Mouse (Mus musculus) adrenal gland, postnatal 4 days (tissue): Measurements from ENCODE around the gene Mydgf. TPM values are rescaled to one million over a fixed set of nuclear protein-coding genes. Genes with fewer than 3 reads are reported as not detected.

Experiments used
- DNase-seq, 2 experiments: peaks; one replicate each; pipeline ENCODE4 v3.0.0; 2021 to 2022; ENCODE audit warnings: low spot score in 2 of 2, mixed read lengths in 2 of 2
- long read RNA-seq, 2 experiments: library from polyadenylated mRNA; stranded (forward); transcript quantifications; one replicate each; pipeline ENCODE4 v2.0.0; 2021
- total RNA-seq, 2 experiments: library from RNA; stranded (reverse); gene quantifications; 2 replicates each; pipeline ENCODE4 v1.2.3; 2021

Mydgf gene
- 10 to 100 TPM; 65.9 to 66.3 TPM for total RNA-seq
- long read RNA-seq, experiment 1, transcript Mydgf-201 (6 exons, 1,710 nt): major isoform, 133 of 144 reads
- long read RNA-seq, experiment 1, partial matches to known transcripts: 8 of 144 reads
- long read RNA-seq, experiment 1, other reads (novel, unspliced or antisense): 3 of 144 reads
- long read RNA-seq, experiment 2, transcript Mydgf-201 (6 exons, 1,710 nt): major isoform, 120 of 134 reads
- long read RNA-seq, experiment 2, partial matches to known transcripts: 10 of 134 reads
- long read RNA-seq, experiment 2, other reads (novel, unspliced or antisense): 4 of 134 reads

DNA sequence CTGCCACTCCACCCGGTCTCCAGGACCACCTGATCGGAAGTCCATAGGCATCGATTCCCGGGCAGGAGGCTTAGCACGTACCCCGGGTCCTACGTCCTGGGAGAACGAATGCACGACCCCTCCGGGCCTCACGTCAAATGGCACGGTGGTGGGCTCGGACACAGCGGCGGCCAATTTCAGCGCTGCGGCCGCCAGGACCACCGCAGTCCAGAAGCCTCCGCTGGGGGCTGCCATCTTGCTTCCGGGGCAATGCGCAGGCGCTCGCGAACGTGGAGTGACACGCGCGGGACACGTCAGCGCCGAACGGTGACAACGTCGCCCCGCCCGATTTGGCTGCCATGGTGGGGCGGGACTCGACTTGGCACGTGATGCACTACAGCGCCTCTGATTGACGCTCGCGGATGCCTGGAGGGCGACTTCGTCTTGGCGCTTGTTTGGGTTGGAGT is at the start of gene Mydgf:
TSS of gene Mydgf (minus strand) at position 263 of the 446 bp plus-strand sequence.
- DNase-seq: peak; percentile 87 to 91

DNA sequence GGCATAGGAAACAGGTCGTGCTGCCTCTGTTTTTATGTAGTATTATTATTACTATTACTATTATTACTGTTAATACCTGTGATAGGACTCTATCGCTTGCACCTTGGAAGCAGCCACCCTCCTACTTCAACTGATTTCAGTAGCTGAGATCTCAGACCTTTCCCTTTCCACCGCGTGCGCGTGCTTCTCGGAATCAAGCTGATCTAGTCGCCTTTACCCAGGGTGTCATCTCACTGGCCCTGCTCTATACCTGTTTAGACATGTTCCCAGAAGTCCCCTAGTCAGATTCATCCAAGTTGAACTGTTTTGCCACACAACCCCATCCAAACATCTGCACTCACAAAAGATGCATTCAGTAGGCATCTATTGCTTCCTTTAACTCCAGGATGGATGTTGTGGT is 49.7 kb upstream of the Mydgf start:
- DNase-seq: no peak

DNA sequence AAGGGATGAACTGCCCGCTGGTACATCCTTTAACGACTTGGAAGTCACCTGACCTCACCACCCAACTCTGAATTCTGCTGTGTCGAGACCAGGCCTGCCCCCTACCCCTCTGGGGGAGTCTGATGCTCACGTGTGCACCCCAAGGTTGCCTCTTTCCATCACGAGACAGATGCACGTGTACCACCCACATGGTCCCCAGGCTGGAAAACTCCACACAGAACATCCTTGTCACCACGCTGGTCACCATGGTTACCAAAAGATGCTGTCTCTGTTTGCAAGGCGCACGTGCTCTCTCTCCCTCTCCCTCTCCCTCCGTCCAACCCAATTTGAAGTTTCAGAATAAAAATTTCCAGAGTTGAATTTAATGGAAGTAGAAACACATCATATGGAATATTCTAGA is 46.2 kb upstream of the Mydgf start:
- no peak for DNase-seq

DNA sequence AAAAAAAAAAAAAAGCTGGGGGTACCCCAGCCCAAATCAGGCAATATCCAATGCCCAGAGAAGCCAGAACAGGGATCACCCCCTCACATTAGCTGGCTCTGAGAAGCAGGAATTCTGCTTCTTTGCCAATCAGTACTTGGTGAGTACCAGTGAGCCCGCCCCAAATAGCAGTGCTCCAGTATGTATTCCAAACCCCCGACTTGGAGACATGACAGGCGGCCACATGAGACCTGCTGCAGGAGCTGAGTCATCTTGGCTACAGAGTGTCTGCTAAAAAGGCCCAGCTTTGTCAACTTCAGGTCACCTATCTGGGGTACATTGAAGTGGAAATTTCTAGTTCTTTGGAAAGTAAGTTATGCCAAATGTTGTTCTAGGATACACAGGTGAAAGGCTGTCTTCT is 42.8 kb upstream of the Mydgf start:
- no peak for DNase-seq

DNA sequence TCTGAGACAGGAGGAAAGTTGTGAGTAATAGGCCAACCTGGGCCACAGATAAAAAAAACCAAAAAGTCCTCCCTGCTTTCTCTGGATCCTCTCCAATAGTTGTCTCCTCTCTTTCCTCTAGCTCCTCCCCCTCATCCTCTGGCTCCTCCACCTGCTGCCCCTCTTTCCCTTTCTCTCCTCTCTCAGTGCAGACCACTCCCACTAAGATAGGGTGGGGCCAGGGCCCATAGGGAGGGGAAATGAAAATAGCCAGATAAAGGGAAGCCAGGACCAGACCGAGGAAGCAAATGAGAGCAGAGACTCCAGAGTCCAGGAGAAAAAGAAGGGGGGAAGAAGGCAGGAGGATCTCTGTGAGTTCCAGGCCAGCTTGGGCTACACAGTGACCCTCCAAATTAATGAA is 41.2 kb upstream of the Mydgf start:
- DNase-seq: no peak

DNA sequence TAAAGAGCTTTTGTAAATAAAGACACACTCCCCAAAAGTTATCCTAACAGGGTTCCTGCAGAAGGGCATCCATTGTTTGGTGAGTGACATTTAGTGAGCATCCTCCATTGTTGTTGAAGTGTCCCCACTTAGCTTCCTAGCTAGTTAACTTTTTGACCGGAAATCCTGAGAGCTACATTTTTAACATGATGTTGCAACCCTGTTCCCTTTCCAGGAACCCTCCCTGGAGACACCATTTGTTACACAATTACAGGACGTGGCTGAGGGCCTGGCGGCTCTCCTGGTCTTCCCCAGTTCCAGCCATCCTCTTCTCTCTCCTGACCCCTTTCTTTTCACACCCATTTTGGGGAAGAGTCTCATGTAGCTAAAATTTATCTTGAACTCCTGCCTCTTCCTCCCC is 36.1 kb upstream of the Mydgf start:
- no peak for DNase-seq

DNA sequence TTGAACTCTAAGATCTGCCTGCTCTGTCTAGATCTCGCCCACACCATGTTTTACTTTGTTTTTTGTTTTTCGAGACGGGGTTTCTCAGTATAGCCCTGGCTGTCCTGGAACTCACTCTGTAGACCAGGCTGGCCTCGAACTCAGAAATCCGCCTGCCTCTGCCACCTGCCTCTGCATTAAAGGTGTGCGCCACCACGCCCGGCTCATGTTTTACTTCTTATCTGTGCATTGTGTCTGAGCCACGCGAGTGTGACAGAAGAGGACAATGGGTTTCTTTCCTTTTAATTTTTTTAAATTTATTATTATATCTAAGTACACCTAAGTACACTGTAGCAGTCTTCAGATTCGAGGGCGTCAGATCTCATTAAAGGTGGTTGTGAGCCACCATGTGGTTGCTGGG is 35.5 kb upstream of the Mydgf start:
- DNase-seq: no peak

DNA sequence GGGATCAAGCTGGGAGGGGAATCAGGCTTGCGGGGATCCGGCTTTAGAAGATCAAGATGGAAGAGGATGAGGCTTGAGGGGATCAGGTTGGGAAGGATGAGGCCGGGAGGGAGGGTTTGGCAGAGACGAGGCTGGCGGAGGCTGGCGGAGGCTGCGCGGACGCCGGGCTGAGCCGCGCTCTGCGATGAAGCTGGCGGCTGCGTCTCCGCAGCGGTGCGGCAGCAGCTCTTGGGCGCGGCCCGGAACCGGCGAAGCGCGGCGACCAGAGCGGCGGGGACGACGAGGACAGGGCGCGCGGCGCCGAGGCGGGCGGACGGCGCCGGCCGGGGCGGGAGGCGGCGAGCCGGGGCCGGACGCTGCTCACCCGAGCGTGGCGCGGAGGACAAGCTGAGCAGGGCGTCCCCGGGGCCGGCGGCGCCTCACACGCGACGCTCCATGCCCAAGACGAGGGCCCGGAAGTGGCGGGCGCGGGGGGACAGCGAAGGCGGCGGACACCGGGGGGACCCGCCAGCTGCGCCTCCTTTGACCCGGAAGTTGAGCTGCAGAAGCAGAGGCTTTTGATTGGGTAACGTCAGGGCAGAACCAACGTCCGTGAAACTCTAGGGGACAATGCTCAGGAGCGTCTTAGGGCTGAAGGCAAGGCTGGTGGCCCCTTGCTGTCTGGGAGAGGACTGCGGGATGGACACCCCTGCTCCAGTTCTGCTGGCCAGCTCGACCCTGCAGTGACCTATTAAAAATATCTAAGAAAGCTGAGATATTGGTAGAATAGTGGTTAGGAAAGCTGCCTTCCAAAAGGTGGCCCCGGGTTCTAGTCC is 34.9 kb upstream of the Mydgf start, which contains the start of gene Dpp9:
TSS of gene Dpp9 (minus strand) at position 529 of the 815 bp plus-strand sequence.
- DNase-seq: peak; percentile 69 to 78

DNA sequence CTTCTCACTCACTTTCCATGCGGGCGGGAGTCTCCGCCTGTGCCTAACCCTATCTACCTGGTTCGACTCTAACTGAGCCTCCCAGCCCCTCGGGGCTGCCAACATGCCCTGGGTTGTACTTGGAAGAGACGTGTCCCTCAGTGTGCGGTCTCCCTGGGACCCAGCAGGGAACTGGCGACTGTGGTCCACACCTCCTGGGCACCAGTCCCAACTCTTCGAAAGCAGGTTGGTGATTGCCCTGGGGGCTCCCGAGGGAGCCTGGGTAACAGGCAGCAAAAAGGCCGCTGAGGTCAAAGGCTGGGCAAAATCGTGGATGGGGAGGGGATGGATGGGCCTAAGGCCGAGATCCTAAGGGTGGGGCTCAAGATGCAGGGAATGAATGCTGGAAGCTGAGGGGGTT is 34.0 kb upstream of the Mydgf start:
- DNase-seq: no peak

DNA sequence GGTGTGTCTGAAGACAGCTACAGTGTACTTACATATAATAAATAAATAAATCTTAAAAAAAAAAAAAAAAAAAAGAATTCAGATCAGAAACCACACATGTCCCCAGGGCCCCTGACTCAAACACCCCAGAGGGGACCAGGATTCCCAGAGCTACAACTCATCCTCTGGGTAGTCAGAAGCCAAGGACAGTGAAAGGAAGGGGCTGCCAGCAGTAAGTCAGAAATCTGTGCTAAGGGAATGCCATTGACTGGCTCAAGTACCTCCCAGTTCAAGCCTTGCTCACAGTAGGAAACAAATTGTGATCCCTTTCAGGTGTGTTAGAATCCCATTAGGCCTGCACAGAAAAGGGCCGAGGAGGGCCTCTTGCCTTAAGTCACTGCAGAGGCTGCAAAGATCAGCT is 30.5 kb upstream of the Mydgf start:
- DNase-seq: no peak

DNA sequence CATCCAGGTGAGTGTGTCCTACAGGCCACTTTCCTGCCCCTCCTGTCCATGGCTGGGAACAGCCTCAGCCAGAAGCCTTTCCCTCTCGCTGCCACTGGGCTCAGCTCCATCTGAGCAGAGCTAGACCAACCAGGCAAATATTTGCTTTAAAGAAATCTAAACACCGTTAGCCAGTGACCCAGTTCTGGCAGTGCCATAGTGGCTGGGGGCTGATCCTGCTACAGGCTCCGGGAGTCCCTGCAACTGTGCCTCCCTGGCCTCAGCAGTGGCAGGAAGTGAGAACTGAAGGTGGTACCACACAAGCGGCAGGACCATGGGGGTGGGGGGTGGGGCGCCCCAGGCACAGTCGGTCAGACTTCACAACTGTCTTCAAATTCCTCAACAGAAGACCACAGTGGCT is 29.0 kb upstream of the Mydgf start:
- no peak for DNase-seq

DNA sequence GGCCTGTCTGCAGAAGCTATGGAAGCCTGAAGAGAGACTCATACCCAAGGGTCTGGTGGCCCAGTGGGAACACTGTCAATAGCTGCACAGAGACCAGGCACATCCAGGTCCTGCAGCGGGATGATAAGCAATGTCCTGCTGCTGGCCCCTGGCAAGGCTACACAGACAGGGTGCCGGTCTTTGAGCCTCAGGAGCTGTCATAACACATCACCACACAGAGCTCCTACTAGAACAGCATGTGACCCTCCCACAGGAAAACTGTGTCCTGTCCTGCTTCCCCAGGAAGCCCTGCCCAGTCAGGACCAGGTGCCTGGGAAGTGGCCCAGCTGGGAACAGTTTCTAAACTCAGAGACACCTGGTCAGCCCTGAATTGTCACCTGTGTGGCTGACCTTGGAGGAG is 27.4 kb upstream of the Mydgf start:
- DNase-seq: no peak

DNA sequence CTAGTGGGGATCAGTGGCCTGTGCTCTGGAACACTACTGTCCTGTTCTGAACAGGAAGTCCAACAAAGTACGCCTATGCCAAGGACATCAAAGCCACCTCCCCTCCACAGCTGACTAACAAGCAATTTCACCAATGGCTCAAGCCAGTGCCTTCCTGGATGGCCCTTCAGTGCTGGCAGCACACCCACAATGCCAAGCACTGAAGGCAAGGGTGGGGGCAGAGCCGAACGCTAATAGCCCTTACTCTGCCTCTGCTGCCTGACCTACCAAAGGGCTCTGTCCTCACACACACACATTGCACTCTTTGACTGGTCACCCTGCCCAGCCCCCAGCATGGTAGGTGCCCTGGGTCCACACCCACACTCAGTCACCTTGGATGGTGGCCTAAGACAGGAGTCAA is 25.1 kb upstream of the Mydgf start:
- no peak for DNase-seq

DNA sequence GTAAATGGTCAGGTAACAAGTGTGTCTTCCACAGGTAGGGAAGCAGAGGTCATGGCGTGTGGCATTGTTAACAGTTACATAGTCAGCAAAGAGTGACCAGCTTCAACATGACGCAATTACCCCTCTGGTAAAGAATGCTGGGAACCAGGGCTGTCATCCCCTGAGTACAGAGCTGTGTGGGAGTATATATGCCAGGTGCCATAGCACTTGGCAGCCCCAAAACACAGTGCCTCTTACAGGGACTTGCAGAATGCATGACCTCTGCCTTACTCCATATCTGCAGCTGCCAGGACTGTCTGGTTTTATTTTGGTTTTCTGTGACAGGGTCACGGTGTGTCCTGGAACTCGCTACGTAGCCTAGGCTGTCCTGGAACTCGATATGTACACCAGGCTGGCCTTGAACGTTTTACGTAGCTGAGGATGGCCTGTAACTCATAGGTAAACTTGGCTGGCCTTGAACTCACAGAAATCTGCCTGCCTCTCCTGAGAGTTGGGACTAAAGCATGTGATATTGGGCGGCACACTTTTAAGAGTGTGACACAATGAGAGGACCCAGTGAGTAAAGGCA is 24.3 kb upstream of the Mydgf start:
- no peak for DNase-seq

DNA sequence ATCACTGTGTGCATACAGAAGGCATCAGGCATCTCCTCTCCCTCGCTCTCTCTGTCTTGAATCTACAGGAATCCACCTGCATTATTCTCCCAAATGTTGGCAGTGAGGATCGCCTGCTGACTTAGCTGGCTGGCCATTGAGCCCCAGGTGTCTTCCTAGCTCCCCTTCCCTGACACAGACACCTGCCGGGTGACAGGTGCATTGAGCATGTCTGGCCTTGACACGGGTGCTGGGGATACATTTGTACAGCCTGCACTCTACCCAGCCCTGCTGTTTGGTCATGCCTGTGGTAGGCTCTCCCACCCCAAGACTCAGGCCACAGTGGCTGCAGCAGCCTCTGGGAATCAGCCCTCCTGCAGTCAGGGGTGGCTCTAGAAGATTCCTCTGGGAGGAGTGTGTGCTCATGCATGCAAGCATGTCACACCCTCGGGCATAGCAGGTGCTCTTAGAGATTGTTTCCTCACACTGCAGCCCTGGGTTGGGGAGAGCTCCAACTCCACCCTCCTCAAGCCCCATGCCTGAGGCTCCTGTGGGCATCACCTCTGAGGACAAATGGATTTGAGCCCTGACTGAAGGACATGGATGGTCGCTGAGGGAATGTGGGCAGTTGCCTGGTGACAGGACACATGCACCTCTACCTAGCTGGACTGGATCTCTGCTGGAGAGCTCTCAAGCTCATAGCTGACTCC is 23.4 kb upstream of the Mydgf start:
- DNase-seq: no peak

DNA sequence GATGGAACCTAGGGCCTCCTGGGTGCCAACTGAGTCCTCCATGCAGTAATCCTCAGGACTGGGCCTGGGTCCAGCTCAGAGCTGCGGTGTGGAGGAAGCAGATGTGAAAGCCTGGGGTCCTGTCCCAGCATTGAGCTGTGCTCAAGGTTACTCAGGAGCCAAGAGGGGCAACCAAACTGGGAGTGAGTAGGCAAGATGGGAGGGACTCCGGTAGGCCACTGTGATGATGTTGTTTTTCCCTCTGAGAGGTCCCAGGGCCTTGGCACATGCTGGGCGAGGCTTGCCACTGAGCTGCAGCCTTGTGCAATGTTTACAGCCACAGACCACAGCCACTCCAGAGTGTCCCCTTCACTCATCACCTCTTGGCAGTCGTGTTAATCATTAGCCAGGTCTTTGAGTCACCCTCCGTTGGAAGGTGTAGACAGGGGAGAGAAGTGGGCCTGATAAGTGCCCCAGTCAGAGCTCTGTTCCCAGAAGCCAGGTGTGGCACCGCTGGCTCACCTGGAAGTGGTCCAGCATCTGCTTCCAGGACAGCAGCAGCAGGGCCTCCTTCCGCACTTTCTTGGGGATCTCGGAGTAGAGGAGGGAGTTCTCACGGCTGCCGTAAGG is 22.7 kb upstream of the Mydgf start:
- DNase-seq: no peak

DNA sequence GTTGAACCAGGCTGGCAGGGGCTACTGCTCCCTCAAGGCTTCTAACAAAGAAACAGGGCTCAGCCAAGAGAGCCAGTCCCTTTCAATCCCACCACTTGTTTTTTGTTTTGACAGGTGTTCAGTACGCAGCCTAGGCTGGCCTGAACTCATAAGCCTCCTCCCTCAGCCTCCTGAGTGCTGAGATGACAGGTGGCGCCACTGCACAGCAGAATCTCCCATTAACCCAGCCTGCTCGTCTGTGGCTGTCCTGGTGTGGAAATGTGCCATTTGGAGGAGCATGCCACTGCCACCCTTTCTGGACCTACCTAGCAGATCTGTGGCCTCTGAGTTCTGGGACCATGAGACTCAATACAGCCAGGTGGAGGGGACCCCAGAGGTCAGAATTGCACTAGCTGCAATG is 20.0 kb upstream of the Mydgf start:
- DNase-seq: no peak

DNA sequence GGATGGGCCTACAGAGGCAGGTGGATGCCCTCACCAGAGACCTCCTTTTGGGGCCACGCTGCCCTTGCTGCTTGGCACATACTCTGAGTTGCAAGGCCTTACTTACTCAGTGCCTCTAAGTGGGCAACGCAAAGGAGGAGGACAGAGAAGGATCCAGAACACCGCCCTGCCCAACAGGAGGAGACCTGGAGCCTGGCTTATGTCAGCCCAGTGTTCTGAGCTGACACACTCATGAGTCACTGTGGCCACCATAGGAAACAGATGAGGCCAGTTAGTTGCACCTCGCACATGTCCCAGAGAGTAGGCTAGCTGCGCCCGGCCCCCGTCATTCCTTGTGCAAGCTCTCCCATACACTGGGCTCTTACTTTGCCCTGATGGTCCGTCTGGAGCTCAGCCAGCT is 18.8 kb upstream of the Mydgf start:
- no peak for DNase-seq

DNA sequence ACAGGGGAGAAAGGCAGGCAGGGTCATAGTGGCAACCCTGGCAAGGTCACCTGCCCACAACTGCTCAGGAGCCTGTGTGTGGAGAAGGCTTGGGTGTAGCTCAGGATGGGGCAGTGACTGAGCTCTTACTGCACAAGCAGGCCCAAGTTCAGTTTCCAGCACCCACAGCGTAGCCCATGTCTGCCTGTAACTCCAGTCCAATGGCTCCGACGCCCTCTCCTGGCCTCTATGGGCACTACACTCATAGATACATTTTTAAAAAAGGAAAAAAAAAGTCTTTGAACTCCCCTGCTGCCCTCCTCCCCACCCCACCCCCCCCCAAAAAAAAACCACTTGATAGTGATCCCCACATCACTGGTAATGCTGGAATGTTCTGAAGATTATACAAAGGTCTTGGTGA is 17.9 kb upstream of the Mydgf start:
- no peak for DNase-seq

DNA sequence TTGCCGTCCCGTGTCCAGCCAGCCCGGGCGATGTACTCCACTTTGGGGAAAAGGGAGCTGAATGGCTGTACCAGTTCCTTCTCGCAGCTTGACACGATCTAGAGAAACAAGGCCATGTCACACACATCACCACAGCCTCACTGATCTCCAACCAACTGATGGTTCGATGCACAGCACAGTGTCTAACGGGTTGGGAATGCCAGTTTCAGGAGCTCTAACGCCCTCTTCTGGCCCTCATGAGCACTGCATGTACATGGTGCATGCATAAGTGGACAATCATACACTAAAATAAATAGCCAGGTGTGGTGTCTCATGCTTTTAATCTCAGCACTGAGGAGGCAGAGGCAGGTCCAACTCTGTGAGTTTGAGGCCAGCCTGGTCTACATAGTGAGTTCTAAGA is 16.9 kb upstream of the Mydgf start:
- no peak for DNase-seq

DNA sequence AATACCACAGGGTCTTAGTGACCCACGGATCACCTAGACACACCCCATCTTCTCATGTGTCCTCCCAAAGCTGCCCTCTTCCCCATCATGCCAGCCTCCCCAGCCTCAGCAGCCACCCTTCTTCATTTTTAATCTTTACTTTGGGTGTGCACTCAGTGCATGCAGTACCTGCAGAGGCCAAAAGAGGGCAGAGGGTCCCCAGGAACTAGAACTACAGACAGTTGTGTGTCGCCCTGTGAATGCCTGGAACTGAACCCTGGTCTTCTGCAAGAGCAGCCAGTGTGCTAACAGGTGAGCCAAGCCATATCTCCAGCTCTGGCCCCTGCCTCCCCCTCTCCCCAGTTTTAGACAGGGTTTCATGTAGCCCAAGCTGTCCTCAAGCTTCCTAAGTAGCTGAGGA is 13.1 kb upstream of the Mydgf start:
- no peak for DNase-seq
